Mouse (Mus musculus): ENCODE results near the gene Mecom. TPM values are rescaled to one million over a fixed set of nuclear protein-coding genes. Genes with fewer than 3 reads are reported as not detected.

The Mecom gene
- total and polyA plus RNA-seq, 3 experiments = not detected

DNA sequence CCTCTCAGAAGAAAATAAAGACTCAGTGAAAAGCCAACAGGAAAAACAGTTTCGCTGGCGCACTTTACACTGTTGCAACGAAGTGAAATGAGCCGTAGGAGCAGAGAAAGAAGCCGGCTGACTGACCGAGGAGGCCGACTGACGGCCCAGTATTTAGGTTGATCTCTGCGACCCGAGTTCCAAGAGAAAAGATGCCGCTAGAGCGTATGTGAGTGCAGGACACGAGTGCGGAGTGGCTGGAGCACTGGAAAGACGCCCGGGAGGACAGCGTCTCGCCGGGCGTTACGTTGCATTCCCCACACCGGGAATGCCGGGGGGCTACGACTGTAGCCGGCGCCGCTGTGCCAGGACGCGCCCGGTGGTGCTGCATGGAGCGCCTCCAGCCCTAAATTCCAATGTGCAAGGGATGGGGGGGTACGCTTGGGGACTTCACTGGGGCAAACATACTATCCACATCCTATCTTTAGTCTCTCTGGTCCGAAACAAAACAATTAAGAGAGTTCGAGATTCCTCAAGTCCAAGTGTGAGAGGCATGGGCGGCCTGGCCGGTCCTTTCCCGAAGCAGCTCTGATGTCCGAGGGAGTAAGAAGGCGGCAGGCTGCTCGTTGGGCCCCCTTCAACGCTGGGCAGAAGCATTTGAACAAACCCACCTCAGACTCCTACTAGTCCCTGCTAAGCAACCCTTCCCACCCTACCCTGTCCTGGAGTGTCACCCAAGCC, 40.1 kb downstream of the Mecom start:
- no peak for TF ChIP-seq ZMIZ1 (IDR thresholded peaks at IDR 0.05; ENCODE audit: low read depth, low read length)
- no peak for TF ChIP-seq MAZ (IDR thresholded peaks at IDR 0.05; ENCODE audit: low read depth, low read length)
- TF ChIP-seq ZNF384 (IDR thresholded peaks at IDR 0.05; ENCODE audit: low read depth, low read length) = no peak
- no peak for TF ChIP-seq USF2 (conservative IDR thresholded peaks at IDR 0.05; ENCODE audit: low read depth, low read length)
- TF ChIP-seq IRF4 (IDR thresholded peaks at IDR 0.05; ENCODE audit: low read depth, low read length) = no peak
- no peak for TF ChIP-seq NELFE (IDR thresholded peaks at IDR 0.05; ENCODE audit: low read depth, low read length)
- TF ChIP-seq POLR2A (IDR thresholded peaks at IDR 0.05; ENCODE audit: low read depth, low read length) = no peak
- no peak for TF ChIP-seq CHD2 (IDR thresholded peaks at IDR 0.05; ENCODE audit: low read length)
- no peak for TF ChIP-seq CHD1 (IDR thresholded peaks at IDR 0.05; ENCODE audit: low read depth, low read length)
- TF ChIP-seq TBP (conservative IDR thresholded peaks at IDR 0.05; ENCODE audit: low read depth, low read length) = no peak
- TF ChIP-seq PAX5 (IDR thresholded peaks at IDR 0.05; ENCODE audit: low read length) = no peak
- no peak for TF ChIP-seq SIN3A (IDR thresholded peaks at IDR 0.05; ENCODE audit: low read length)
- TF ChIP-seq MAFK (IDR thresholded peaks at IDR 0.05; ENCODE audit: insufficient replicate concordance, low read length) = no peak
- no peak for TF ChIP-seq ZKSCAN1 (IDR thresholded peaks at IDR 0.05; ENCODE audit: borderline replicate concordance, low read depth, low read length)
- TF ChIP-seq USF1 (IDR thresholded peaks at IDR 0.05; ENCODE audit: low read depth, low read length) = no peak
- no peak for TF ChIP-seq RAD21 (IDR thresholded peaks at IDR 0.05; ENCODE audit: low read depth, low read length)
- no peak for TF ChIP-seq MXI1 (IDR thresholded peaks at IDR 0.05; ENCODE audit: low read depth, low read length)
- no peak for TF ChIP-seq CTCF (conservative IDR thresholded peaks at IDR 0.05 in 1 of 2, IDR thresholded peaks at IDR 0.05 in 1 of 2; ENCODE audit: low read depth in 2 of 2, low read length in 2 of 2)
- Histone ChIP-seq H3K79me2 (replicated peaks; ENCODE audit: control insufficient read depth, extremely low read depth, insufficient read depth, poor library complexity, severe bottlenecking) (no peaks in the 10 kb centered on the region), H3K4me3 (replicated peaks in 1 of 3; ENCODE audit: low read depth in 2 of 3, low read length in 2 of 3, poor library complexity in 1 of 3) (no peak overlapping the region), H3K9me3 (replicated peaks; ENCODE audit: low read length) (peaks cover 13% of the 10 kb centered on the region), H3K27me3 (replicated peaks) (no peaks in the 10 kb centered on the region), H3K9ac (ENCODE audit: insufficient read depth, low read depth) (no peak overlapping the region), H3K4me2 (ENCODE audit: insufficient read depth, low read depth, poor library complexity, severe bottlenecking) (no peak overlapping the region), H3K36me3 (replicated peaks in 1 of 2; ENCODE audit: control insufficient read depth in 1 of 2, insufficient read depth in 1 of 2, low read length in 1 of 2) (no peaks in the 10 kb centered on the region), H3K27ac (ENCODE audit: insufficient read depth, low read depth) (no peak overlapping the region), H3K4me1 (ENCODE audit: control insufficient read depth in 1 of 2, insufficient read depth in 2 of 2) (peaks cover 0 to 12% of the 10 kb centered on the region in 2 experiments; a peak in 2 of 4 replicates)
- in situ Hi-C loops (cut with MboI; ENCODE audit: low pct_ligation_motif_present, low pct_unique_long_range_greater_than_20kb, low sequenced_read_pairs) (no loop called here), dilution Hi-C loops (cut with MboI; ENCODE audit: extremely low pct_ligation_motif_present, extremely low pct_unique_long_range_greater_than_20kb, low sequenced_read_pairs) (no loop called here)
- DNase-seq (ENCODE audit: extremely low read depth) = no peak

DNA sequence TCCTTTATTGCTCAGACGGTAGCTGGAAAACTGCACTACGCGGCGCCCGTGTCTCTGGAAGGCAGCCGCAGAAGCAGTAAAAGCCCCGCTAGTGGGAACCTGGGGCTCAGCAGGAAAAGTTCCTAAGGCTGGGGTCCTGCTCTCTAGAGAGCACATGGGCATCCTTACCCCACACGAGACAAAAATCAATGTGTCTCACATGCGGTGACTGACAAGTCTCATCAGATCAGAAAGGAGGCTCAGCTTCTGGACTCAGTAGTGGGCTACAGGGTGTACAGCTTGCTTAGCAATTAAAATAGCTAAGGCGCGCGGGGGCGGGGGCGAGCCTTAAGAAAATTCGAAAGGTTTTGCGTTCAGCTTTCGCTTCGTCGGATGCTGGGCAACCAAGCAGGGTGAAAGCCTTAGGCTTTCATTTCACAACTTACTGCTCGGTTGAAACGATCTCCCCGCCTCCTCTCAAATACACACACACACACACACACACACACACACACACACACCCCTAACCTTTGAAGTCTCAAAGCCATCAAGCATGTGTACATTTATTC, 40.7 kb downstream of the Mecom start:
- Histone ChIP-seq H3K4me1 (ENCODE audit: control insufficient read depth in 1 of 2, insufficient read depth in 2 of 2) (peaks cover 0 to 12% of the 10 kb centered on the region in 2 experiments; a peak in 2 of 4 replicates), H3K4me3 (replicated peaks in 1 of 3; ENCODE audit: low read depth in 2 of 3, low read length in 2 of 3, poor library complexity in 1 of 3) (no peak overlapping the region), H3K79me2 (replicated peaks; ENCODE audit: control insufficient read depth, extremely low read depth, insufficient read depth, poor library complexity, severe bottlenecking) (no peaks in the 10 kb centered on the region), H3K4me2 (ENCODE audit: insufficient read depth, low read depth, poor library complexity, severe bottlenecking) (no peak overlapping the region), H3K27me3 (replicated peaks) (no peaks in the 10 kb centered on the region), H3K27ac (ENCODE audit: insufficient read depth, low read depth) (no peak overlapping the region), H3K36me3 (replicated peaks in 1 of 2; ENCODE audit: control insufficient read depth in 1 of 2, insufficient read depth in 1 of 2, low read length in 1 of 2) (no peaks in the 10 kb centered on the region), H3K9ac (ENCODE audit: insufficient read depth, low read depth) (no peak overlapping the region), H3K9me3 (replicated peaks; ENCODE audit: low read length) (peaks cover 13% of the 10 kb centered on the region)
- in situ Hi-C loops (cut with MboI; ENCODE audit: low pct_ligation_motif_present, low pct_unique_long_range_greater_than_20kb, low sequenced_read_pairs) (no loop called here), dilution Hi-C loops (cut with MboI; ENCODE audit: extremely low pct_ligation_motif_present, extremely low pct_unique_long_range_greater_than_20kb, low sequenced_read_pairs) (no loop called here)
- no peak for TF ChIP-seq ELF1 (IDR thresholded peaks at IDR 0.05; ENCODE audit: low read depth, low read length)
- no peak for TF ChIP-seq IRF4 (IDR thresholded peaks at IDR 0.05; ENCODE audit: low read depth, low read length)
- TF ChIP-seq ZMIZ1 (IDR thresholded peaks at IDR 0.05; ENCODE audit: low read depth, low read length) = no peak
- no peak for DNase-seq (ENCODE audit: extremely low read depth)

Data from CH12.LX (cell line).